Mouse (Mus musculus) ES-E14 (cell line): ENCODE results near the gene Phf7. TPM values are rescaled to one million over a fixed set of nuclear protein-coding genes. Genes with fewer than 3 reads are reported as not detected.
A peak's percentile ranks its signal among the peaks of the same experiment; 100 is the strongest.

Experiments used
- DNase-seq: peaks from one replicate; pipeline ENCODE4 v3.0.0-alpha.2; 2013; ENCODE audit warnings: low read depth, low spot score
- H3K27ac ChIP-seq: 2 replicates; pipeline ENCODE4 v1.5.1; 2012; ENCODE audit warnings: low read depth, mild to moderate bottlenecking, low read length, moderate library complexity, mixed read lengths; ENCODE audit not compliant: poor library complexity, insufficient read depth, severe bottlenecking
- H3K36me3 ChIP-seq: 2 replicates; pipeline ENCODE4 v1.6.1; 2012; ENCODE audit warnings: mild to moderate bottlenecking, low read length, moderate library complexity, mixed read lengths; ENCODE audit not compliant: control insufficient read depth, poor library complexity, insufficient read depth, severe bottlenecking
- H3K4me1 ChIP-seq, 2 experiments: fragments of 150-350 bp in 1 of 2; sonication (generic) in 1 of 2; 2 replicates each; pipeline ENCODE4 v1.6.1; 2012; ENCODE audit warnings: low read length in 2 of 2, mild to moderate bottlenecking in 1 of 2, mixed read lengths in 1 of 2; ENCODE audit not compliant: control insufficient read depth in 2 of 2, insufficient read depth in 2 of 2, poor library complexity in 1 of 2
- H3K4me3 ChIP-seq, 2 experiments: fragments of 150-350 bp in 1 of 2; sonication (generic) in 1 of 2; 2 replicates each; pipeline ENCODE4 v1.5.1; 2012; ENCODE audit warnings: low read length in 2 of 2, low read depth in 1 of 2, mild to moderate bottlenecking in 1 of 2, mixed read lengths in 1 of 2; ENCODE audit not compliant: insufficient read depth in 1 of 2, poor library complexity in 1 of 2, severe bottlenecking in 1 of 2
- H3K9ac ChIP-seq: 2 replicates; pipeline ENCODE4 v1.6.1; 2012; ENCODE audit warnings: low read depth, mild to moderate bottlenecking, low read length, mixed read lengths; ENCODE audit not compliant: poor library complexity, insufficient read depth, severe bottlenecking
- H3K9me3 ChIP-seq: fragments of 150-350 bp; sonication (generic); 2 replicates; pipeline ENCODE4 v1.6.1; 2012; ENCODE audit warnings: low read depth, mild to moderate bottlenecking, low read length; ENCODE audit not compliant: control insufficient read depth, insufficient read depth
- CHD2 ChIP-seq: IDR thresholded peaks from 2 replicates; pipeline ENCODE4 v1.6.1; 2014; ENCODE audit warnings: mild to moderate bottlenecking, low read depth, low read length, inconsistent platforms
- HCFC1 ChIP-seq: IDR thresholded peaks from 2 replicates; pipeline ENCODE4 v1.6.1; 2012; ENCODE audit warnings: low read length, inconsistent platforms, borderline replicate concordance; ENCODE audit not compliant: insufficient read depth
- MAFK ChIP-seq: IDR thresholded peaks from 2 replicates; pipeline ENCODE4 v1.6.1; 2014; ENCODE audit warnings: mild to moderate bottlenecking, low read depth, low read length, inconsistent platforms; ENCODE audit not compliant: insufficient read depth
- ZC3H11A ChIP-seq: IDR thresholded peaks from 2 replicates; pipeline ENCODE4 v1.6.1; 2012; ENCODE audit warnings: low read depth, mild to moderate bottlenecking, inconsistent platforms, low read length, borderline replicate concordance
- ZNF384 ChIP-seq: IDR thresholded peaks from 2 replicates; pipeline ENCODE4 v1.6.1; 2012; ENCODE audit warnings: low read depth, low read length, inconsistent platforms
- in situ Hi-C, 2 experiments: fragments of 600-800 bp; cut with MboI; formaldehyde crosslinking; loops; one replicate each; pipeline ENCODE4 v1.15.1; 2025; ENCODE audit warnings: low sequenced_read_pairs in 2 of 2, inconsistent platforms in 1 of 2; ENCODE audit not compliant: unreplicated experiment in 2 of 2
- total RNA-seq: library from RNA; depleted of rRNA; stranded (reverse); fragments of 300-350 nt; gene quantifications from 2 replicates; pipeline ENCODE4 v1.2.3, GENCODE M21; 2012

Gene Phf7
- total RNA-seq, 1 experiment, result 5.3 TPM

DNA sequence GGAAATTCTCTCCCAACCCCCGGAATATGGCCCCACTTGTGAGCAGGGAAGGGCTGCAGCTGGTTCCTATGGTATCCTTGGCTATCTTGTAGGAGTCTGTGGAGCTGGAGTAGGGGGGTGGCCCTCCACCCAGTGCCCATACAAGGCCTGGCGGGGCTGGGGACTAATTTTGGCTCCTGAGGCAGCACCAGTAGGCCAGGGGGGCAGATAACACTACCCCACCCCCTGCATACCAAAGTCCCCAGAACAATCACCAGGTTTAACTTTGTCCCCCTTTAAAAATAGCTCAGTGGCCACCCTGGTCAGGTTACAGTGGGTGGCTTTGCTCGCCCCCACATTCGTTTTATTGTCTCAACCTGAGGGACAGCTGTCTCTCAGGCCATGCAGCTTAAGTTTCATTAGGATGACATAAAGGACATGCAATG is 42.0 kb downstream of the Phf7 start:
- Histone ChIP-seq H3K36me3 (peaks cover 4% of the 10 kb centered on the region; the same call in 1 of the 2 replicates), H3K9ac (no peak overlapping the region), H3K27ac (no peak overlapping the region), H3K4me1 (peaks cover 2 to 7% of the 10 kb centered on the region in 2 experiments; a peak in 2 of 4 replicates), H3K9me3 (no peaks in the 10 kb centered on the region), H3K4me3 (no peak overlapping the region)
- no peak for TF ChIP-seq MAFK
- no peak for TF ChIP-seq HCFC1
- TF ChIP-seq ZC3H11A, result no peak
- TF ChIP-seq ZNF384, result no peak
- TF ChIP-seq CHD2, result no peak
- in situ Hi-C loops, result no loop called here
- DNase-seq, result no peak

DNA sequence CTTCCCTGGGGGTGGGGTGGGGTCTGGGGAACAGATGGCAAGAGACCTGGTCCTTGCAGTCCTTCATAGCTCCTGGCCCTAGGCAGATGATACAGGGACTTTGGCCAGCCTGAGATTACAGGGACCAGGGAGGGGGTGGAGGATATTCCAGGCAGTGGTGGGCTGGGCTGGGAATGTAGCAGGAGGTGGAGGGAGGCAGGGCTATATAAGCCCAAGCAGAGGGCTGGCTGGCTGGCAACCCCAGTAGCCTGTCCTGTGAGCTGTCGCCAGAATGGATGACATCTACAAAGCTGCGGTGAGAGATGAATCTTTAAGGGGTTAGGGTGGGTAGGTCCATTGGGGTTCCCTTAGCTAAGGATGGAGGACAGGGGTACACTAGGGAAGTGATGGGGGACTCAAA is 43.0 kb downstream of the Phf7 start, which contains the start of gene Tnnc1:
Tnnc1 (plus strand) TSS at position 229 of the 400 bp plus-strand sequence.
- Histone ChIP-seq H3K9me3 (no peaks in the 10 kb centered on the region), H3K4me1 (peaks cover 2 to 7% of the 10 kb centered on the region in 2 experiments; a peak in 2 of 4 replicates), H3K4me3 (peak within 1 kb of the TSS in 1 of 2 experiments; percentile 70; a peak in 1 of 4 replicates), H3K36me3 (peaks cover 11% of the 10 kb centered on the region), H3K9ac (peak within 1 kb of the TSS; percentile 65; the same call in 1 of the 2 replicates), H3K27ac (no peak within 1 kb of the TSS)
- in situ Hi-C loops, result no loop called here
- DNase-seq, result no peak
- no peak for TF ChIP-seq CHD2
- TF ChIP-seq HCFC1, result no peak
- TF ChIP-seq MAFK, result no peak
- TF ChIP-seq ZNF384, result no peak
- TF ChIP-seq ZC3H11A, result no peak

DNA sequence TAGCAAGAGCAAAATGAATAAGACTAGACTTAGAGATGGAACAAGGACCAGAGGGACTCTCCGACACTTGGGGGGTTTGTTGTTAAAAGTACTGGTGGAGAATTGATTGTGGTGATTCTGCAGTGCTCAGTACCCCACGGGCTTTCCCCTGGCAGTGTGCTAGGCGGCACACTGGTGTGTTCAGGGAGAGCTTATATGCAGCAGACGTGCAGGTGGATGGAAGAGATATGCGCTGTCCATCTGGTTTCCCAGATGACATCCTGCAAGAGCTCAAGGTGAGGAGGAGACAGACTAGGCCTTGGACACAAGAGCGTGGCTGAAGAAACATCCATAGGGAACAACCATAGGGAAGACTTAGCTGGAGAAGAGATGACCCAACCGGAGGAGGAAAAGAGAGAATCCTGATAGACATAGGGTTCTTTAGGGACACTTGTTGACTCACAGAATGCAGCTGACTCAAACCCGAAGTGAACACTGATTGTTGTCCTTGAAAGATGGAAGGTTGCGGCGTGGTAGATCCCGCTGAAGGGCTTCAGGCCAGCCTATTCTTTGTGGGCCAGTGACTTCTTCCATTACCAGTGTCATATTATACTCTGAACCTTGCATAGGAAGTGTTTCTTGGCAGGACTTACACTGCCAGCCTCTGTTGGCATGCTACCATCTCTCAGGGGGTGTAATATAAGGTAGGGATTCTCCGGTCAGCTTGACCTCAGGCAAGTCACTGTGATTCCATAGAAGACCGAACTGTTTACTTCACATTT is 43.9 kb downstream of the Phf7 start:
- no peak for TF ChIP-seq MAFK
- no peak for TF ChIP-seq ZNF384
- no peak for TF ChIP-seq ZC3H11A
- no peak for TF ChIP-seq CHD2
- no peak for TF ChIP-seq HCFC1
- Histone ChIP-seq H3K4me3 (peak overlapping the region; percentile 48 to 70), H3K36me3 (peaks cover 18% of the 10 kb centered on the region), H3K4me1 (peaks cover 2 to 7% of the 10 kb centered on the region in 2 experiments; a peak in 2 of 4 replicates), H3K9me3 (no peaks in the 10 kb centered on the region), H3K27ac (no peak overlapping the region), H3K9ac (peak overlapping the region; percentile 65; the same call in 1 of the 2 replicates)
- in situ Hi-C loops, result no loop called here
- DNase-seq, result no peak

DNA sequence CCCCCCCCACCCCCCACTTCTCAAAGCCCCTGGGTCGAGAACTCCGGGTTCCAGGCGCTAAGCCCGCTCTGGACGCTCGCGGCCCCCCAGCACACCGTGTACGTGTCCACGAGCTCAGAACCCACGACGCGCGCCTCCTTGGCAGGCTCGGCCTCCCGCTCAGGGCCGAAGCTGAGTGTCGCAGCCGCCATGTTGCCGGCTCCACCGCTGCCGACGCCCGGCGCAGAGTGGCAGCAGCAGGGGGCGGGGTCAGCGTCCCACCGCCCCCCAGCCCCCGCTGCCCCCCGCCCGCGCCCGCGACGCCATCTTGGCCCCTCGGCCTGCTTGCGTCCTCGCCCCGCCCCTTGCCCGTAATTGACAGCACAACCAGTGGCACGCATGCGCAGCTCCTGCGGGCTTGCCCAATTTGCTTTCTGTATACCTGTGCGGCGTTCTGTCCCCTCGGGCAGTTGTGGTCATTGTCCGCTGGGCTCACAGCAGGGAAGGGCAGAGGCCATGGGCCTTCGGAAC is 44.6 kb downstream of the Phf7 start:
- H3K27ac ChIP-seq, result peak overlapping the region; percentile 82

More for the DNA sequence above, 44.6 kb downstream of the Phf7 start:
- no peaks in the 10 kb centered on the region for H3K9me3 ChIP-seq
- peak; percentile 55; the same call in 1 of the 2 replicates for TF ChIP-seq HCFC1
- no peak for TF ChIP-seq MAFK
- H3K4me1 ChIP-seq, result peaks cover 2 to 7% of the 10 kb centered on the region in 2 experiments; a peak in 2 of 4 replicates
- peak overlapping the region; percentile 90 to 98 for H3K4me3 ChIP-seq
- in situ Hi-C loops, result no loop called here
- peaks cover 24% of the 10 kb centered on the region for H3K36me3 ChIP-seq
- H3K9ac ChIP-seq, result peak overlapping the region; percentile 99
- peak; percentile 93 for DNase-seq
